Mouse (Mus musculus) forebrain, embryonic 16.5 days (tissue): ENCODE results near the gene Dennd5b. TPM values are rescaled to one million over a fixed set of nuclear protein-coding genes. Genes with fewer than 3 reads are reported as not detected.
"Not testable (repeated sequence)": the region's sequence is repeated elsewhere in the genome, so short reads cannot be mapped to it uniquely, and the experiment has no call there.

Experiments
- ATAC-seq: fragments of 200-750 bp; cut with Nextera tagmentation; 2 replicates; pipeline ENCODE4 v1.8.0; 2017; ENCODE audit warnings: mild to moderate bottlenecking, moderate library complexity
- H3K27ac ChIP-seq: fragments of 300-500 bp; sonication (generic); 2 replicates; pipeline ENCODE4 v1.5.1; 2014; ENCODE audit warnings: low read length, control low read depth
- H3K27me3 ChIP-seq: fragments of 300-500 bp; sonication (generic); replicated peaks from 2 replicates; pipeline ENCODE4 v1.6.1; 2014; ENCODE audit warnings: low read length; ENCODE audit not compliant: control insufficient read depth, insufficient read depth
- H3K36me3 ChIP-seq: fragments of 300-500 bp; sonication (generic); 2 replicates; pipeline ENCODE4 v1.6.1; 2014; ENCODE audit not compliant: control insufficient read depth, insufficient read depth
- H3K4me1 ChIP-seq: fragments of 300-500 bp; sonication (generic); replicated peaks from 2 replicates; pipeline ENCODE4 v1.6.1; 2014; ENCODE audit warnings: low read length; ENCODE audit not compliant: control insufficient read depth, insufficient read depth
- H3K4me2 ChIP-seq: fragments of 300-500 bp; sonication (generic); 2 replicates; pipeline ENCODE4 v1.6.1; 2014; ENCODE audit warnings: mild to moderate bottlenecking, low read length, control low read depth
- H3K4me3 ChIP-seq: fragments of 300-500 bp; sonication (generic); replicated peaks from 2 replicates; pipeline ENCODE4 v1.5.1; 2014; ENCODE audit warnings: mild to moderate bottlenecking, low read length, control low read depth
- H3K9ac ChIP-seq: fragments of 300-500 bp; sonication (generic); replicated peaks from 2 replicates; pipeline ENCODE4 v1.6.1; 2014; ENCODE audit warnings: low read depth, low read length, control low read depth
- H3K9me3 ChIP-seq: fragments of 300-500 bp; sonication (generic); 2 replicates; pipeline ENCODE4 v1.6.1; 2016; ENCODE audit warnings: low read length; ENCODE audit not compliant: control insufficient read depth
- WGBS: fragments of 180-500 bp; shearing (Covaris S2); extraction: QIAGEN DNeasy Blood & Tissue Kit; methylation state at CpG from one replicate; pipeline ENCODE4 v1.1.7; 2014; 5-methylcytosine and 5-hydroxymethylcytosine counted together
- polyA plus RNA-seq: library from polyadenylated mRNA; unstranded; fragments of >200 nt; fragmentation: Nextera tagmentation; extraction: Ambion mirVana; gene quantifications from 2 replicates; pipeline ENCODE4 v1.2.1, GENCODE M21; 2015

Gene Dennd5b
- polyA plus RNA-seq, 1 experiment from 2014 or later, result 15.2 TPM

DNA sequence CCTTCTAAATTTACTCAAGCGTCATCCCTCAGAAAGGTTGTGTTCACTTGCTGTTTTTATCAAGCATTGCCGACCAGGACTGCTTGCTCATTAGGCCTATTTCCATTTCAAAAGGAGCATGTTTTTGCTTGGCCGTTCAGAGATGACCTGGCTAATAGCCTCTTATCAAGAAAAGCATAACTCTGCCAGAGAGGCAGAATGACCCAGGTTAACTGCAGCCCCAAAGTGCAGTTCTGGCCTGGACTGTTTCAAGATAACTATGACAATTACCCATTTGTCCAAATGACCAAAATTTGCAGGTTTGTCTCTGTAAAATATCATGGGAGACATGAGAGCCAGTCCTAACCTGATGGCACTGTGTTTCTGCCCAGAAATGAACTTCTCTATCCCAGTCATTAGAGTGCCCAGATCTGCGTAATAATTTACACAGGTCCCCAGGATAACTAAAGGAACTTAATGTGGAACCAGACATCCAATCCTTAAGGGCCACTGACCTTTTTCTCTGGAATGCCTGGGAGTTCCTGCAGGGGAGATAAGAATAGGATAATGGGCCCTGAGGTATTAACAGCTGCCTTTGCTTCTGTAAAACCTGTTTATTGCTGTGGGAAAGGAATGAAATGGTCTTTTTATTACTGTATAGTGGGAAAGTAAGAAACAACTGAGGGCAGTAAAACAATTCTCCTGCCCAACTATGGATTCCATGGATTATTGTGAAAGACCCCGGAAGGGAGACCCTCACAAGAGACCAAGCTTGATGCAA is 33.1 kb upstream of the Dennd5b start:
- no peak overlapping the region for H3K27ac ChIP-seq
- WGBS, result 11% methylated on average over 5 of the region's 5 CpGs

GRCm38 (mm10) chr6:149132311-149133077 is 31.0 kb upstream of the Dennd5b start:
- H3K9me3 ChIP-seq, result no peaks in the 10 kb centered on the region
- no peaks in the 10 kb centered on the region for H3K27me3 ChIP-seq
- no peaks in the 10 kb centered on the region for H3K4me1 ChIP-seq
- H3K9ac ChIP-seq, result no peak overlapping the region
- ATAC-seq, result peak; percentile 70; the same call in 1 of the 2 replicates
- no peak overlapping the region for H3K27ac ChIP-seq
- no peaks in the 10 kb centered on the region for H3K36me3 ChIP-seq
- H3K4me3 ChIP-seq, result no peak overlapping the region
- WGBS, result 32% methylated on average over 5 of the region's 5 CpGs
- H3K4me2 ChIP-seq, result no peak overlapping the region

More for the DNA sequence above, 33.1 kb upstream of the Dennd5b start:
- no peak overlapping the region for H3K4me2 ChIP-seq
- no peaks in the 10 kb centered on the region for H3K4me1 ChIP-seq
- no peak overlapping the region for H3K9ac ChIP-seq
- H3K36me3 ChIP-seq, result no peaks in the 10 kb centered on the region
- no peaks in the 10 kb centered on the region for H3K27me3 ChIP-seq
- no peak for ATAC-seq
- no peak overlapping the region for H3K4me3 ChIP-seq
- no peaks in the 10 kb centered on the region for H3K9me3 ChIP-seq

- no peak overlapping the region for H3K4me3 ChIP-seq
- ATAC-seq, result no peak
- no peak overlapping the region for H3K9ac ChIP-seq
- no peak overlapping the region for H3K27ac ChIP-seq
- no peaks in the 10 kb centered on the region for H3K4me1 ChIP-seq
- H3K4me2 ChIP-seq, result no peak overlapping the region
- 7% methylated on average over 3 of the region's 3 CpGs for WGBS
- no peaks in the 10 kb centered on the region for H3K9me3 ChIP-seq
- no peaks in the 10 kb centered on the region for H3K36me3 ChIP-seq
- H3K27me3 ChIP-seq, result no peaks in the 10 kb centered on the region
These were observed 29.6 kb upstream of the Dennd5b start for GRCm38 (mm10) chr6:149131111-149131510.

GRCm38 (mm10) chr6:149129870-149130269 is 28.4 kb upstream of the Dennd5b start, which contains the start of gene Gm10203:
Gene Gm10203, plus strand, starts transcription at chr6:149130170.
- H3K36me3 ChIP-seq, H3K9me3 ChIP-seq, H3K4me1 ChIP-seq, H3K27ac ChIP-seq, ATAC-seq, H3K4me3 ChIP-seq, H3K4me2 ChIP-seq, H3K9ac ChIP-seq, H3K27me3 ChIP-seq: not testable (repeated sequence)
- WGBS, result 80% methylated on average over 8 of the region's 8 CpGs

- no peak overlapping the region for H3K4me3 ChIP-seq
- H3K9ac ChIP-seq, result no peak overlapping the region
- no peaks in the 10 kb centered on the region for H3K4me1 ChIP-seq
- H3K9me3 ChIP-seq, result no peaks in the 10 kb centered on the region
- no peak overlapping the region for H3K4me2 ChIP-seq
- H3K27me3 ChIP-seq, result no peaks in the 10 kb centered on the region
- no peaks in the 10 kb centered on the region for H3K36me3 ChIP-seq
- 67% methylated on average over 4 of the region's 4 CpGs for WGBS
- ATAC-seq, result no peak
- H3K27ac ChIP-seq, result no peak overlapping the region
These were observed 25.2 kb upstream of the Dennd5b start for GRCm38 (mm10) chr6:149126675-149127074.

GRCm38 (mm10) chr6:149123042-149123441 is 21.6 kb upstream of the Dennd5b start:
- H3K27ac ChIP-seq, result no peak overlapping the region
- H3K36me3 ChIP-seq, result no peaks in the 10 kb centered on the region
- no peak overlapping the region for H3K9ac ChIP-seq
- H3K4me1 ChIP-seq, result no peaks in the 10 kb centered on the region
- H3K4me3 ChIP-seq, result no peak overlapping the region
- no peaks in the 10 kb centered on the region for H3K9me3 ChIP-seq
- 77% methylated on average over 3 of the region's 3 CpGs for WGBS
- H3K4me2 ChIP-seq, result no peak overlapping the region
- ATAC-seq, result no peak
- no peaks in the 10 kb centered on the region for H3K27me3 ChIP-seq

DNA sequence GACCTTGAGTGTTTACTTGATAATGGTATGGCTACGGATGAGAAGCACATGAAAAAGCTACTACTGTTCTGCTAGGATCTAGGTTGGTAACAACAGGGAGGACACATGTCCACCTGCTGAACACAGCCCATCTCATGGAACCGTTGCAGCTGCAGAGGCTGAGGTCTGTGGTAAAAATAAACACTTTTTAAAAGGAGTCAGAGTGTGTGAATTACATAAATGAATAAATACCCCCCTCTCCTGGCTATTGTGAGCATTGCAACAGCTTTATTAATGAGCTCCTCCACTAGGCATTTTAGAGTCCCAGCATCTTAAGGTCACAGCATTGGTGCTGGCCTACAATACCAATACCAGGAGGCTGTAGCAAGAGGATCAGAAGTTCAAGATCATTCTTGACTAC is 18.4 kb upstream of the Dennd5b start:
- ATAC-seq, result peak; percentile 52
- Histone ChIP-seq H3K36me3 (no peaks in the 10 kb centered on the region), H3K27me3 (no peaks in the 10 kb centered on the region), H3K27ac (no peak overlapping the region), H3K4me1 (no peaks in the 10 kb centered on the region), H3K9ac (no peak overlapping the region), H3K4me2 (no peak overlapping the region), H3K4me3 (no peak overlapping the region), H3K9me3 (no peaks in the 10 kb centered on the region)
- 39% methylated on average over 2 of the region's 2 CpGs for WGBS

- Histone ChIP-seq H3K4me3 (no peak overlapping the region), H3K27me3 (no peaks in the 10 kb centered on the region), H3K9me3 (no peaks in the 10 kb centered on the region), H3K36me3 (no peaks in the 10 kb centered on the region), H3K4me2 (no peak overlapping the region), H3K27ac (no peak overlapping the region), H3K4me1 (no peaks in the 10 kb centered on the region), H3K9ac (no peak overlapping the region)
- no peak for ATAC-seq
- WGBS, result 78% methylated on average over 2 of the region's 2 CpGs
These were observed 17.5 kb upstream of the Dennd5b start for GRCm38 (mm10) chr6:149118935-149119334.

DNA sequence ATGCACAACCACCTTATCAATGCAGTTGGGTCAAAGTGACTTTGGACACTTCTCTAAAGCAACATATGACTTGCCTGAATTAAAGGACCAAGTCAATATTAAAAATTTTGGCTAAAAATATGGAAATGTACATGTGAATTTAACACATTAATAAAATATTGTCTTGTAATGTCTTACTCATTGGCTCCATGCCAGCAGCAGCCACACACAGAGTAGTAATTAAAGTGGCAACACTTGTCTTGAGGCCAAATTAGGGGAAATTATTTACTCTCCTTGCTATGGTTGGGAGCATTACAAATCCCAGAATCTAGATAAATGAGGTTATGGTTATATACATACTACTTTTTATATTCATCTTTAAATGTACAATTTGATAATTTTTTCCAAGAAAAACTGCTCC is 15.5 kb upstream of the Dennd5b start:
- Histone ChIP-seq H3K36me3 (no peaks in the 10 kb centered on the region), H3K9ac (no peak overlapping the region), H3K4me2 (no peak overlapping the region), H3K27me3 (no peaks in the 10 kb centered on the region), H3K4me3 (no peak overlapping the region), H3K27ac (no peak overlapping the region), H3K9me3 (no peaks in the 10 kb centered on the region), H3K4me1 (no peaks in the 10 kb centered on the region)
- ATAC-seq, result no peak
